Mouse (Mus musculus): ENCODE measurements around the gene Herc1. TPM values are rescaled to one million over a fixed set of nuclear protein-coding genes. Genes with fewer than 3 reads are reported as not detected.

Herc1 gene
- polyA plus RNA-seq, 1 experiment: 10.1 TPM

DNA sequence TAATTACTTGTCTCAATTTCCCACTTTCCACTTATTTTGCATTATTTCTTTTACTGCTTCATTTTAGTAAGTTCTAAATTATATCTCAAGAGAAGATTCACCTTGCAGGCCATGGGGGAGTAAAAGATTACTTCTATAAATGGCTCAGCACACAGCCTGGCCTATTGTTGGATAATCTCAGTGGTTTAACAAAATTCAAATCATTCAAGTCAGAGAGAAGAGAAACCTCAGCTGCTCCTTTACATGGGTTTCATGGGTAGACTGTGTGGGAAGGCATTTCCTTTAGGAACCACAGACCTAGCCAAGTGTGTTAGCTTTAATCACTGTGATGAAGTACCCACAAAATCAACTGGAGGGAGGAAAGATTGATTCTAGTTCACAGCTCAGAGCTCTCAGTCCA is 13.0 kb upstream of the Herc1 start:
- TF ChIP-seq GATA1 (IDR thresholded peaks at IDR 0.05; ENCODE audit: low read length): no peak

DNA sequence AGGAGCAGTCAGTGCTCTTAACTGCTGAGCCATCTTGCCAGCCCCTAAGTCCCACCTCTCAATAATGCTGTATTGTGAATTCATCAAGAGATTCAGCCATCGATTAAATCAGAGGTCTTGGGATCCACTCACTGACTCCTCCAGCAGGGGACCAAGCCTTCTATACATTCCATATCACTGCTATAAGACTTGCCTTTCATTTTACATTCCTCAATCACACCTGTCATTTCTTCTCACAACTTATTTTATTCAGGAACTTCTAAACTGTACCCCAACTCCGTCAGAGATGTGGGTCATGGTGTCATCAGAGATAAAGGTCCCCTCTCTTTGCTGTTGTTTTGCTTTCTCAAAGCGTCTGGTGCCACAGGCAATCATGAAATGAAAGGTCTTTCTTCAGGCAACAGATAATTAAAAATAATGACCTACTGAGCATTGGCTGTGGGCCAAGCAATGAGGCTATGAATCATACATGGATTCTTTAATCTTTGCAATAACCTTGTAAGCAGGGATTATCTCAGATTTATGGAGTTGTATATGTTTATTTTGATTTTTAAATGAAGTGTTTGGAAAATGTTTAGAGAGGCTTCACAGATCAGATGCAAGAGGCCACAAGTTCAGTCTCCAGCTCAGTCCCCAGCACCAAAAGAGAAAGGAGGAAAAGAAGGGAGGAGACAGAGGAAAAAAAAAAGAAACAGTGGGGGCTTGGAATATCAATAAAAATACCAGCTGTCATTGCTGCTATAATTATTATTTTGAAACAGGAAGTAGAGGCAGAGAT is 12.1 kb upstream of the Herc1 start:
- no peak for TF ChIP-seq GATA1 (IDR thresholded peaks at IDR 0.05; ENCODE audit: low read length)

DNA sequence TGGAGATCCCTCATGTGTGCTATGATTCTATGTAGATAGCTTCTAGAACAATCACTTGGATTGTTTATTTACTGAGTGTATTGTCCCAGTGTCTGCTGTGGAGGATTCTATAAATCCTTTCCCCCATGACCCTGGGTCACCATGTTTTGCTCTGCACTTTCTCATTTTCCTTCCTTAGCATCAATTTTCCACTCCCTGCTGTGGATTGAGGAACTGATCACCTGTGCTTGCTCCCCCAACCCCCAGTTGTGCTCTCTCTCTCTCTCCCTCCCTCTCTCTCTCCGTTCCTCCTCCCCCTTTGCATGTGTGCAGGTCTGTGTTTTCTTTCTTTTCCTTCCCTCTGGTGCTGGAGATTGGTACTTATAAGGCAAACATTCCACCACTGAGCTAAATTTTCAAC is 10.5 kb upstream of the Herc1 start:
- TF ChIP-seq GATA1 (IDR thresholded peaks at IDR 0.05; ENCODE audit: low read length): no peak

DNA sequence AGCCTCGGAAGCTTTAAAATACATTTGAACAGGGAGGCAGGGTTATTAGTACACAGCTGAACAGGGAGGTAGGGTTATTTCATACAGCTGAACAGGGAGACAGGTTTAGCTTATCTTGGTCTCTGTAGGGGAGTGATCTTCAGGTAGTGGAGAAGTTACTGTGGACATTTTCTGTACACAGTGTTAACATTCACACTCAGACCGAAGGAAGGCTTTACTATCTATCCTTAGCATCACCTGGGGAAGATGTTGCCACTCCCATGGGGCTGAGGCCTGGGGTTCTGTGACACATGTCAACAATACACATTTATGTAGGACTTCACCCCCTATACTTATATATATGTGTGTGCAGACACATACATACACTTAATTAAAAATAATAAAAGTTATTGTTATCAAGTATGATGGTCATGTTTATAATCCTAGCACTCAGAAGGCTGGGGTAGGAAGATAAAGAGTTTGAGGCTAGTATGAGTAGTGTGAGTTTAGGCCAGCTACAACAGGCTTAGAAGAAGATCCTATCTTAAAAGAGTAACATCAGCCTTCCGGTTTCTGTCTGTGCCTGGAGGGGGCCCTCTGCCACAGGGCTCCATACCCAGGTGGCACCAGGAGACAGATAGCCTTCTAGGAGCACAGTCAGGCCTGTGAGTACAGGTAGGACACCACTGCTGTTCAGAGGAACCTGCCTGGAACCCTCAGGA is 9.7 kb upstream of the Herc1 start:
- TF ChIP-seq GATA1 (IDR thresholded peaks at IDR 0.05; ENCODE audit: low read length): no peak

DNA sequence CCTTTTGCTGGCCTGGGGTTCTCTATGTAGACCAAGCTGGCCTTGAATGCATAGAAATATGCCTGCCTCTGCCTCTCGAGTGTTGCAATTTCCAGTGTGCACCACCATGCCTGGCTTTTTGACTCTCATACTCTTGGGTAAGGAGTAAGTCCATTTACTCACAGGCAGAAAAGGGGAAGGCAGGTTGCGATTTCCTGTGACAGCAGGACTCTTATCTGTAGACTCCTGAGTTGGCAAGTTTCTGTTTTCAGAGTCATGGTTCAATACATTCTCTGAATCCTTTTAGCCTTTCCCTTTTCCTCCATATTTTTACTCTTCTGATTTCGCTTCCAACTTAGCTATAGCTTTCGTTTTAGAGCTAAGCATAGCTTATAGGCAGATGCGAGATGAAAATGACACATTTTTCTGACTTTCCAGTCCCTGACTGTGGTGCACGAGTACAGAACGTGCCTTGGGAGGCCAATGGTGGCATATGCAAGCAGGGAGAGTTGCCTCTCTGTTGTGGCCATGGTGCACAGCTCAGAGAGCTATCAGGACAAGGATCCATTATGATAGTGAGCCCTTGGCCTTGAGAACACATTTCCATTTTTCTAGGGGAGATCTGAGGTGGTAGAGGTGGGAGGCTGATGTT is 2.7 kb upstream of the Herc1 start:
- TF ChIP-seq GATA1 (IDR thresholded peaks at IDR 0.05; ENCODE audit: low read length): no peak

DNA sequence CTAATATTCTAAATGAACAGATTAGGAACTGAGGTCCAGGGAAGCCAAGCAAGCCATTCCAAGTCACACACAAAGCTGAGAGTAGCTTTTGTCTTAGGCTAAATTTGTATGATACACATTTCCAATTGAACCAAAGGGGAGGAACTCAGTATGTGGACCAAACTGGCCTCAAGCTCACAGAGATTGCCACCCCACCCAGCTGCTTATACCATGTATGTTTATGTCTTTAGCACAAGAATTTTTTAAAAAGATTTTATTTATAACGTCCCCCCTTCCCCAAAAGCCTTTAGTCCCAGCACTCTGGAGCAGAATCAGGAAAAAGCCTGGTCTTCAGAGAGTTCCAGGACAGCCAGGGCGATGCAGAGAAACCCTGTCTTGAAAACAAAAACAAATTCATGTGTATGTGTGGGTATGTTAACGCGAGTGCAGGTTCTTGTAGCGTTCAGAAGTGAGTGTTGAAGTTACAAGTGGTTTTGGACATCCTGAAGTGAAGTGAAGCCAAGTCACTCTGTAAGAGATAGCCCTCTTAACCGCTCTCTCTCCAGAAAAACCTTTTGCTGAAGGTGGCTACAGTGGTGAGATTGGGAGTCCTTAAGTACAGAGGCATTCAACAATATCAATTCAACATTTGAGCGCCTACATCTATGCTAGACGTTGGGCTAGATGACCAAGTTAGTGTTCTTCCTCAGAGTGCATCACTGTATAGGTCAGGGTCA is 948 bp upstream of the Herc1 start:
- no peak for TF ChIP-seq GATA1 (IDR thresholded peaks at IDR 0.05; ENCODE audit: low read length)

DNA sequence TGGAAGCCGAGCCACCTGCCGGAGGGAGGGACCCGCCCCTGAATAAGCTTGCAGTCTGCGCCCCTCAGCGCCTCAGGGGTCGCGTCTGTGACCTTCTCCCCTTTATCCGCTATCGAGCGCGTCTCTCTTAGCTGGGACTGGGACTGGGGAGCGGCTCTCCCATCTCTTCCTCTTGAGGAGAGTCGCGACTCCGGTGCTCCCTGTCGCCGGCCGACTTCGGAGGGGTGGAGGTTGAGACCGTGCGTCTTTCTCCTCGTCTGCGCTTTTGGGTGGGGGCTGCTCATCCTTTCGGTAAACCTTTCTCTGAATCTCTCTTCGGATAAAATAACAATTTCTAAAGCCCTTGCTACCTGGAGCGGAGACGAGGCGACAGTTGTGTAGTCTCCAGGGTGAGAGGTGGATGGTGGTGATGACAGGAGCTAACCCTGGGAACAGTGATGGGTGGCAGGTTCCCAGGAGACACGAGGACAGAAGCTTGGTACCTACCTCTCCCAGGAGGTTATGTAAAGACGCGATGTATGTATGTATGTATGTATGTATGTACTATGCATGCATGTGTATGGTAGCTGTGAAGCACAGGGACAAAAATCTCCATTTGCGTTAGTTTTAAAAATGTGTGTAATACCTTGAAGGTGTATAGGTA is 659 bp downstream of the Herc1 start:
- TF ChIP-seq GATA1 (IDR thresholded peaks at IDR 0.05; ENCODE audit: low read length): no peak

DNA sequence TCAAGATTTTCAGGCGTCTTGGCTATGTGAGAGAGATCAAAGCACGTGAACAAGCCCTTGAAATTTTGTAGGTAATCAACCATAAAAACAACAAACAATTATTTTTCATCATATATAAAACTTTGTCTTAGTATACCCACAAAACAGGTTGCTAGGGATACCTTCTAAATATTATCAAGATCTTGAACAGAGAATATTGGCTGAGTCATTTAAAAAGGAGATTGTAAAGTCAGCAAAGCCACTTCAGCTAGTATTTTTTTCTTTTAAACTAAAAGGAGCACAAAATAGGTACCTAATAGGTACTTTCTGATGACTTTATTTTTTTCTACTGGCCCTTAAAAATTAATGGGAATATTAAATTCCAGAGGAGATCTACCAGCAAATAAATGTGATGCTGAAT is 2.5 kb downstream of the Herc1 start:
- TF ChIP-seq GATA1 (IDR thresholded peaks at IDR 0.05; ENCODE audit: low read length): no peak

DNA sequence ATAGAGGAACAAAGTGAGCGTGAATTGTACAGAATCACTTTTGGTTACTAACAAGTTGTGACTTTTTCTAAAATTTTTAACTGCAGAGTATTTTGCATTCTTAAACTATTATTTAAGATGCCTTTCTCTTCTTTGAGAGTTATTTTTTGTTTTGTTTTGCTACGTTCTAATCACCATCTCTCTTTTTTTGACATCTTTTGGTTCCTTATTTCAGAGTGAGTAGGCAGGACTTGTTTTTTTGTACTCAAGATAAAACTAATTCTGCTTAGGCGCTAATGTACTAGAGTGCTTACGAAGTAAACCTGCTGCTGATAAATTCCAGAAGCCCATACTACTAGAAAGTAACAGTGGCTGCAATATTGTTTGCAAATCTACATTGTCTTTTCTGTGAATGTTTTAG is 8.9 kb downstream of the Herc1 start:
- no peak for TF ChIP-seq GATA1 (IDR thresholded peaks at IDR 0.05; ENCODE audit: low read length)

DNA sequence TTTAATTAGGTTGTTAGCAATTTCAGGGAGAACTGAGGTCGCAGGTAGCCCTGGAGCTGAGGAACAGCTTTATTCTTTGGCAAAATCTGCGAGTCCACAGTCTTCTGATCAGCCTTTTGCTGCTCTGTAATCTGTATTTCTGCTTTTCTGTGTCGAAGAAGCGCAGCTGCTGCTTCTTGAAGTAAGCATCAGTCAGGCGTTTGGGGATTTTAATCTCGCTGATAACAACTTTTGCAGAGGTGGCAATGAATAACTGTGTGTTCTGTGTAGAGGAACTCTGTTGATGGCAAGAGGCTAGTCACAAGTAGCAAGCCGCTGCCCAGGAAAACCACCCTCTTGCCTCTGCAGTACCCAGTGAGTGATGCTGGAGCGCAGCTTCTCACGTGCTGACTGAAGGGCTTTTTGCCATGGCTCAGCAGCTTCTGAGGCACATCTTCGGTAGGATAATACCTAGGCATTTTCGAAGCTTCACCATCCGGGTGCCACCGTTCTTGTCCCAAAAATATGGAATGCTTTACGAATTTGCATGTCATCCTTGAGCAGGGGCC is 10.0 kb downstream of the Herc1 start:
- no peak for TF ChIP-seq GATA1 (IDR thresholded peaks at IDR 0.05; ENCODE audit: low read length)

DNA sequence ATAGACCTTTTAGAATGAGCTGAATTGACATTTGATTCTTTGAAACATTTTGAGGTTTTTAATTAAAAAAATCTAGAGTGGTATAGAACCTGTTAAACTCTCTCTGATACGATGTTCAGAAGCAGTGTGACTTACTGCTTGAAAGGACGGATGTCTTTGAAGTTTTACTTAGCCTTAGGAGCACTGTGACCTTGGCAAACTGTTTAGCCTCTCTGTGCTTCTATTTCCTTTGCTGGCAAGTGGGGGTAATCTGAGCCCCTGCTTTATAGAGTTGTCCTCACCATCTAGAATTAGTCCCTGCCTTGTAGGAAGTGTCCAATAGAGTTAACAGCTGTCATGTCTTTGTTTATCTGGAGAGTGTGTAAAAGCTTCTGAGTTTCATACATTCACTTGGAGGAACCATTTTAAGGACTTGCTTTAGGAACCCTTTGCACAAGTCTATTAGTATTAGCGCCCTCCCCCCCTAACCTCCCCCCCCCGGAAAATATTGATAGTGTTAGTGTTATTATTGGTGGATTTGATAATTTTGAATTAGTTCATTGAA is 18.7 kb downstream of the Herc1 start:
- no peak for TF ChIP-seq GATA1 (IDR thresholded peaks at IDR 0.05; ENCODE audit: low read length)

DNA sequence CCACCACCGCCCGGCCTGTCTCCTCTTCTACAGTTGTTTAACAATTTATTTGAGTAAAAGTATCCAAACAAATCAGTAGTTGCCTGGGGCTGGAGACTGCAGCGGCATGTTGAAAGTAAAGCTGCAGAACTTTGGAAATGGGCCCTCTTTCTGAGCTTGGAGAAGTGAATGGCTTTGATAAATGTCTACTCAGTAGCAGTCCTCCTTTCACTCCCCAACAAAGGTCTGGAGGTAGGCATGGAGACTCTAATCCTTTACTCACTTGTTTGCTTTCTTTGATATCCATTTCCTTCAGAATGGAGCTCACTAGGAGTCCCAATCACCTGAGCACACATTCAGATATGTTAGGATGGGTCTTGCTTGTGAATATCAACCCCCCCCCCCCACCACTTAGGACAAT is 20.1 kb downstream of the Herc1 start:
- TF ChIP-seq GATA1 (IDR thresholded peaks at IDR 0.05; ENCODE audit: low read length): no peak

DNA sequence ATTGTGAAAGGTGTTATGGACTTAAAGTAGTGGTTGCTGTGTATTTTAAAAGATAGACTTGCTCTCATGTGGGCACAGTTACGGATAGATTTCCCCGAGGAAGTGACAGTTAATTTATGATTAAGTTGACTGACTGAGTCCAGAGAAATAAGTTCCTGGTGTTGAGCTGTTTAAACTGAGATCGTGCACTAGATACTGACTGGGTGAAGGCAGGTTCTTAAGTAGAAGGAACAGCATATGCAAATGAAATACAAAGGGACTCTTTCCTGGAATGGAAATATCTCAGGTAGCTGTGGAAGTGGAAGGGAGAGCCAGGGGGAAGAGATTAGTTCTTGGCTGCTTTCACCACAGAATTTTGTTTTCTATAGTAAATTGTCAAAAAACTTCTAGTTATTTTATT is 20.6 kb downstream of the Herc1 start:
- no peak for TF ChIP-seq GATA1 (IDR thresholded peaks at IDR 0.05; ENCODE audit: low read length)

DNA sequence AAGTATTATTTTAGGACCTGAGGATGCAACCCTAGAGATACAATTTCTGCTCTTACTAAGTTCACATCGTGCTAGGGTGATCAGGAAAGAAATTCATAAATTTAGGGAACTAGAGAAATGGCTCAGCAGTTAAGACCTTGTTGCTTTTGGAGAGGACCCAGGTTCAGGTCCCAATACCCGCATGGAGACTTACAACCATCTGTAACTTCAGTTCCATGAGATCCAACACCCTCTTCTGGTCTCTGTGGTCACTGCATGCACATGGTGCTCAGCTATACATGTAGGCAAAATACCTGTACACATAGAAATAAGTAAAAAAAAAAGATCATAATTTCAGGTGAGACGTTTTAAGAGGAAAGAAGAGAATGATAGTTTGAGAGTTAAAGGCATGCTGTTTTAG is 23.2 kb downstream of the Herc1 start:
- no peak for TF ChIP-seq GATA1 (IDR thresholded peaks at IDR 0.05; ENCODE audit: low read length)
